Mouse (Mus musculus) layer of hippocampus, adult 9-10 months (tissue): Measurements from ENCODE around the gene Cd5.

ENCODE experiments used
- DNase-seq: peaks from one replicate; pipeline ENCODE4 v3.0.0; 2022; ENCODE audit warnings: low spot score

Cd5 gene

GRCm38 (mm10) chr19:10738811-10739210 lies at the start of gene Cd5:
Cd5 (minus strand) TSS chr19:10739002.
- no peak for DNase-seq

GRCm38 (mm10) chr19:10788242-10788641 lies 49.4 kb upstream of the Cd5 start:
- no peak for DNase-seq

- no peak for DNase-seq
Observed at GRCm38 (mm10) chr19:10787406-10787805, 48.6 kb upstream of the Cd5 start.

GRCm38 (mm10) chr19:10786753-10787152 lies 48.0 kb upstream of the Cd5 start:
- no peak for DNase-seq

GRCm38 (mm10) chr19:10784796-10785459 lies 46.1 kb upstream of the Cd5 start:
- DNase-seq = peak; percentile 48

- DNase-seq = no peak
Observed at GRCm38 (mm10) chr19:10784061-10784460, 45.3 kb upstream of the Cd5 start.

- no peak for DNase-seq
Observed at GRCm38 (mm10) chr19:10783168-10783567, 44.4 kb upstream of the Cd5 start.

- DNase-seq = no peak
Observed at GRCm38 (mm10) chr19:10781641-10782040, 42.8 kb upstream of the Cd5 start.

- no peak for DNase-seq
Observed at GRCm38 (mm10) chr19:10776906-10777305, 38.1 kb upstream of the Cd5 start.

GRCm38 (mm10) chr19:10774141-10774540 lies 35.3 kb upstream of the Cd5 start:
- no peak for DNase-seq

GRCm38 (mm10) chr19:10773384-10773783 lies 34.6 kb upstream of the Cd5 start:
- no peak for DNase-seq

- DNase-seq = no peak
Observed at GRCm38 (mm10) chr19:10772866-10773265, 34.1 kb upstream of the Cd5 start.

GRCm38 (mm10) chr19:10771995-10772394 lies 33.2 kb upstream of the Cd5 start:
- DNase-seq = no peak

GRCm38 (mm10) chr19:10769429-10770195 lies 30.8 kb upstream of the Cd5 start:
- no peak for DNase-seq

GRCm38 (mm10) chr19:10768694-10769428 lies 30.1 kb upstream of the Cd5 start:
- no peak for DNase-seq

- DNase-seq = no peak
Observed at GRCm38 (mm10) chr19:10767631-10768030, 28.8 kb upstream of the Cd5 start.

GRCm38 (mm10) chr19:10763381-10764031 lies 24.7 kb upstream of the Cd5 start:
- no peak for DNase-seq

GRCm38 (mm10) chr19:10762468-10762867 lies 23.7 kb upstream of the Cd5 start:
- no peak for DNase-seq

GRCm38 (mm10) chr19:10761794-10762415 lies 23.1 kb upstream of the Cd5 start:
- DNase-seq = no peak

- DNase-seq = no peak
Observed at GRCm38 (mm10) chr19:10759983-10760831, 21.4 kb upstream of the Cd5 start.

- DNase-seq = no peak
Observed at GRCm38 (mm10) chr19:10759525-10759924, 20.7 kb upstream of the Cd5 start.
